Mouse (Mus musculus): ENCODE data around the gene Rad54l. TPM values are rescaled to one million over a fixed set of nuclear protein-coding genes. Genes with fewer than 3 reads are reported as not detected.
A peak's percentile ranks its signal among the peaks of the same experiment; 100 is the strongest.

Rad54l gene
- polyA plus RNA-seq, 1 experiment from 2014 or later = 45.4 TPM

DNA sequence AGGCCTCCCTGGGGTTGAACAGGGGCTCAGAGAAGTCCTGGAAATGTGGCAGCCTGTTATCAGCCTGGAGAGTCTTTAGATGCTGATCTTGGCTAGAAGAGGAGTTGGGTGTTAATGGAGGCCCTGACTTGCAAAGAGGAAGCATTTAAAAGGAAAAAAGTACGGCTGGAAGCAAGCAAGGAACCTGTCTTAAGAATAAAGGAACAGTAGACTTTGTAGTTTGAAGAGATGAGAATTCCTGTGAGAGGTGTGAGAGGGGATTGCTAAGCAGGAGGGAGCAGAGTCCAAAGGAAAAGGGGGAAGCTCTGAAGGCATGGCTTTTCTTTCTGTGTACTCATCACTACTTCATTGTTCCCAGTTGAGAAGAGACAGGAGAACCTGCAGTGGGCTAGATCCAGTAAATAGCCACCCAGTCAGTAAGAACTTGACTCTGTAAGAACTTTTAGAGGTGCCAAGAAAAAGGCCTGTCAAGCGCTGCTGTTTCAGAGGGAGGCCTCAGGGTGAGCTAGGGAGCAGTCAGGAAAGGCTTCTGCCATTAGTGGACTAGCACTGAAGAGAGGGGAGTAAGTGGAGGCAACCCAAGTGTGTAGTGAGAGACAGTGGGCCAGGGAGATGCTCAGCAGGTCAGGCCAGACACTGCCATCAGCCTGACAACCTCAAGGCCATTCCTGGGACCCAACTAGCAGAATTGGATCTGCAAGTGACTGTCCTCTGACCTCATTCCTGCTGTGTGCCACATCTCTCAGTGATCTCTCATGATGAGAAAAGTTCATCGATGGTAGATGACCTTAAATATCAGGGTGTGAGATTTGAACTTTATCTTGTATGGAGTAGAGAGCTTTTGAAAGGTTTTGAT lies 46.0 kb downstream of the Rad54l start:
- H3K9ac ChIP-seq = peak overlapping the region; percentile 99
- ATAC-seq = no peak
- H3K4me3 ChIP-seq = peak overlapping the region; percentile 96
- H3K27ac ChIP-seq = peak overlapping the region; percentile 97
- WGBS (ENCODE audit: insufficient replicate concordance) = 30% methylated on average over 3 of the region's 3 CpGs
- peaks cover 38% of the 10 kb centered on the region for H3K4me1 ChIP-seq
- peak overlapping the region; percentile 89 for H3K4me2 ChIP-seq
- H3K9me3 ChIP-seq (replicated peaks) = no peaks in the 10 kb centered on the region
- no peaks in the 10 kb centered on the region for H3K27me3 ChIP-seq (replicated peaks)
- H3K36me3 ChIP-seq = peaks cover 42% of the 10 kb centered on the region

DNA sequence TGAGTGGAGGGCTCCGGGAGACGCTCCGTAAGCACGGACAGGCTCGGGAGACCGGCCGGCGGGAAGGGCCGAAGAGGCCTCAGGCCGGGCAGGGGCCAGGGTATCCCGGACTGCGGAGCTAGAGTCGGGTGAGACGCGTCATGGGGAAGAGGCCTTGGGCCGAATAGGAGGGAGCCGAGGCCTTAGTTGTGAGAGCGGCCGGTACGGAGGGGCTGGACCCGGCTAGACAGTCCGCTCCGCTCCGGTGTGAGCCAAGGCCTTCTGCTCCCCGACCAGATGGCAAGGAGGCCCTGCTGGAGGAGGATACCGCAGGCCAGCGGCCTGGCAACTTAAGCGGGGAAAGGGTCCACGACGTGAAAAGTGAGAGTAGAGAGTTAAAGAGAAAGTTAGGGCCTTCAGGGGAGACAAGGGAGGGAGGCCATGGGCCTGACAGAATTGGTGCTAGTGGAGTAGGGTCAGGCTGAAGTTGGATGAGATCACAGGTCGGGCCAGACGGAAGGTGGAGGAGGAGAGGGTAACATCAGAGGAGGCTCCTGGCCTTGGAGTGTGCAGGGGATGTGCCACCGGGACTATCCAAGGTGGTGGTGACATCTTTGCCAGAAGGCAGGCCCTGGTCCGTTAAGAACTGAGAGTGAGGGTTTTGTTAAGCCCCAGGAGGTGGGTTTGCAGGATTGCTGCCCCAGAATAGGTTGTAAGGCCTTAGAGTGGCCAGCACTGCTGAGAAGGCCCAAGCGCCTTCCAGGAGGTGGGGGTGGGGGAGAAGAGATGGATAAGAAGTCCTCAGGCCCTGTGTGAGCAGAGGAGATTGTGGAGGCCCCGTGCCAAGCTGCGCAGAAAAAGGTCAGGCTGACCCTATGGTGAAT lies 46.9 kb downstream of the Rad54l start:
- no peaks in the 10 kb centered on the region for H3K9me3 ChIP-seq (replicated peaks)

DNA sequence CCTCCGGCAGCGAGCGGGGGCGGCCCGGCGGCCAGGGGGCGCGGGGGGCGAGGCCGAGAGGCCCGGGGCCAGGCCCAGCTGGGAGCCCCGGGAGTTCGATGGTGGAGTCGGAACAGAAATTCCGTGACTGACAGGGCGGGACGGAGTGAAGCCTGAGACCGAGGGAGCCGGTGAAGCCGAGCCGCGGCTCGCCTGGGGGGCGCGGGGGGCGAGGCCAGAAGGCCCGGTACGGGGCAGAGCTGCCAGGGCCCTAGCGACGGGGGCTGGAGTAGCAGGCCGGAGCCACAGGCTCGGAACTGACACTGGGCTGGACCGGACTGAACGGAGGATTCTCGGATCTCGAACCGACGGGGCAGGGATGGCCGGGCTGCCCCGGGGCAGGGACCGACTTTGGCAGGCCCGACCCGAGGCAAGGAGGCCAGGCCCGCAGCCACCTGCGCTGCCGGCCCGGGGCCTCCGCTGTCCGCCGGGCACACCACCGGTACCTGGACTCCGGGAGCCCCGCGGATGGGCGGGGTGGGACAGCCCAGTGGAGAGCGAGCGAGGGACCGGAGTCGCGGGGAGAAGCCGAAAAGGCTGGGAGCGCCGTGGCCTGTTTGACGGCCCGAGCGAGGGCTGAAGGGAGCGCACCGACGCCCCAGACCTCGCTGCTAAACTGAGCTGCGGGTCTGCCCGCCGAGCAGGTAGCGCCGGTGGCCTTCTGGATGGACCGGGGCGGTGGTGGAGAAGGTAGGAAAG lies 47.7 kb downstream of the Rad54l start:
- H3K27me3 ChIP-seq (replicated peaks) = no peaks in the 10 kb centered on the region
- H3K27ac ChIP-seq = peak overlapping the region; percentile 97
- WGBS (ENCODE audit: insufficient replicate concordance) = 2% methylated on average over 75 of the region's 77 CpGs
- peak overlapping the region; percentile 96 for H3K4me3 ChIP-seq
- no peaks in the 10 kb centered on the region for H3K9me3 ChIP-seq (replicated peaks)
- H3K9ac ChIP-seq = peak overlapping the region; percentile 99
- peaks cover 48% of the 10 kb centered on the region for H3K4me1 ChIP-seq
- peaks cover 31% of the 10 kb centered on the region for H3K36me3 ChIP-seq
- peak; percentile 53 for ATAC-seq
- peak overlapping the region; percentile 89 for H3K4me2 ChIP-seq

More for the DNA sequence above, 46.9 kb downstream of the Rad54l start:
- peaks cover 43% of the 10 kb centered on the region for H3K4me1 ChIP-seq
- peak overlapping the region; percentile 99 for H3K9ac ChIP-seq
- peaks cover 33% of the 10 kb centered on the region for H3K36me3 ChIP-seq
- H3K4me3 ChIP-seq = peak overlapping the region; percentile 96
- 1% methylated on average over 37 of the region's 37 CpGs for WGBS (ENCODE audit: insufficient replicate concordance)
- peak overlapping the region; percentile 89 for H3K4me2 ChIP-seq
- peak; percentile 35 for ATAC-seq
- H3K27ac ChIP-seq = peak overlapping the region; percentile 97
- H3K27me3 ChIP-seq (replicated peaks) = no peaks in the 10 kb centered on the region

DNA sequence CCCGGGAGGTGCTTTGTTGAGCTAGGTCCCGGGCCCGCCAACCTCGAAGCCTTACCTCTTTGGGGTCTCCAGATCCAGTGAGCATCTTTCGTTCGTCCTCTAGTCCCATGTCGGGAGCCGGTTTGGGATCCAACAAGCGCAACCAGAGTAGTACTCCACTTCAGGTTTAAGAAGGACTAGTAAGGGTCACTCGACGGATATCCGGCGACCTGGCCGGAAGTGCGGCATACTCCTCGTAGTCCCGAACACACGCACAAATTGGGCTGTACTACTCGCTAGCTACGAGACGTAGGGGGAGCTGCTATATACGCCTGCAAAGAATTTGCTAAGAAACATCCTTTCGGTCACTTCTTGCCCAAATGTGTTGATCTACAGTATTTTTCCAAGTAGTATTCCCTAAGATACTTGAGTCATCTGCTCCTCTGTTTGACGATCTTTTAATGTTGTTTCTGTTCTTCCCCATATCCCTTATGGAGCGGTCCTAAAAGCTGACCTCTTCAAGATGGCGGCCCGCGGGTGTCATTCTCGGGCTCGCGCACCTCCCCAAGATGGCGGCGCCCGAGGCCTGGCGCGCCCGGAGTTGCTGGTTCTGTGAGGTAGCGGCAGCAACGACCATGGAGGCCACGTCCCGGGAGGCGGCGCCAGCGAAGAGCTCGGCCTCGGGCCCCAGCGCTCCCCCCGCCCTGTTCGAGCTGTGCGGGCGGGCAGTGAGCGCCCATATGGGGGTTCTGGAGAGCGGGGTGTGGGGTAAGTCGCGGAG lies 48.4 kb downstream of the Rad54l start, which contains the start of the genes Uqcrh and Lrrc41:
Gene Uqcrh, minus strand, starts transcription at position 211 of the 760 bp plus-strand sequence.
Gene Lrrc41, plus strand, starts transcription at position 409 of the 760 bp plus-strand sequence.
- peaks cover 29% of the 10 kb centered on the region for H3K36me3 ChIP-seq
- H3K27ac ChIP-seq = peak within 1 kb of the TSS; percentile 97
- H3K9me3 ChIP-seq (replicated peaks) = no peaks in the 10 kb centered on the region
- ATAC-seq = peak; percentile 87
- H3K4me1 ChIP-seq = peaks cover 48% of the 10 kb centered on the region
- under 1% methylated on average over 55 of the region's 55 CpGs for WGBS (ENCODE audit: insufficient replicate concordance)
- peak within 1 kb of the TSS; percentile 89 for H3K4me2 ChIP-seq
- H3K9ac ChIP-seq = peak within 1 kb of the TSS; percentile 99
- peak within 1 kb of the TSS; percentile 96 for H3K4me3 ChIP-seq
- no peaks in the 10 kb centered on the region for H3K27me3 ChIP-seq (replicated peaks)

DNA sequence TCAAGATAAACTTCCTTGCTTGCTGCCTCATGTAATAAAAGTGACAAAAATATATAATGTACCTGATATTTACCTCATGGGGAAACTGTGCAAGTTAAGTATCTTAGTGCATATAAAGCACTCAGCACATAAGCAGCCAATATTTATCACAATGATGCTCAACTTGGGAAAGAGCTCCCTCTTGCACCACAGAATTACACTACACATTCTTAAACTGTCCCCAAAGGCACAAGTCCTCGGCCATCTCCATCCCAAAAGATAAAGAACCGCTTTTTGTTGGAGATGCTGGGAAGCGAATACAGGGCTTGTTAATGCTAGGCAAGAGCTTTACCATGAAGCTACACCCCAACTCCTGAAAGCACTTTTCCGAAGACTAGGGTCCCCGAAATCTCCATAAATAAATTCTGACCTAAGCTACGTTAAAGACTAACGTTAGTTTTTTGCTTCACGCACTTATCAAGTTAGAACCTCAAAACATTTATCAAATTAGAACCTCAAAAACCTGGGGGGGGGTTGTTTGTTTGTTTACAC lies 49.3 kb downstream of the Rad54l start:
- Histone ChIP-seq H3K27ac (peak overlapping the region; percentile 97), H3K36me3 (peaks cover 31% of the 10 kb centered on the region), H3K4me2 (peak overlapping the region; percentile 89), H3K4me3 (peak overlapping the region; percentile 96), H3K4me1 (peaks cover 48% of the 10 kb centered on the region), H3K27me3 (replicated peaks) (no peaks in the 10 kb centered on the region), H3K9ac (peak overlapping the region; percentile 99), H3K9me3 (replicated peaks) (no peaks in the 10 kb centered on the region)
- WGBS (ENCODE audit: insufficient replicate concordance) = 2% methylated on average over 8 of the region's 8 CpGs
- ATAC-seq = no peak

DNA sequence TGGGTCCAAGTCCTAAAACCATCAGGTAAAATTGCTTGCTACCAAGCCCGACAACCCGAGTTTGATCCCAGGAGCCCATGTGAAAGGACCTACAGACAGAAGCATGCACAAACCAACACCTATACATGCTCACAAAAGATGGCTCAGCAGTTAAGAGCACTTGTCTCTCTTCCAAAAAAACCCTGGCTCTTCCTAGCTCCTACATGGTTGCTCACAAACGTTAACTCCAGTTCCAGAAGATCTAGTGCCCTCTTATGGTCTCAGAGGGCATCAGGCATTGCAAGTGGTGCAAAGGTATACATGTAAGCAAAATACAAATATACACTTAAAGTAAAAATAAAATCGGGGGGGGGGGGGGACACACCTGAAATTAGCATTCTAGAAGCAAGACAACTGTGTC lies 50.3 kb downstream of the Rad54l start:
- peaks cover 34% of the 10 kb centered on the region for H3K36me3 ChIP-seq
- H3K27me3 ChIP-seq (replicated peaks) = no peaks in the 10 kb centered on the region
- peaks cover 45% of the 10 kb centered on the region for H3K4me1 ChIP-seq
- peak overlapping the region; percentile 96 for H3K4me3 ChIP-seq
- H3K27ac ChIP-seq = no peak overlapping the region
- no peak for ATAC-seq
- H3K9me3 ChIP-seq (replicated peaks) = no peaks in the 10 kb centered on the region
- peak overlapping the region; percentile 99 for H3K9ac ChIP-seq
- 44% methylated on average over 4 of the region's 4 CpGs for WGBS (ENCODE audit: insufficient replicate concordance)
- H3K4me2 ChIP-seq = peak overlapping the region; percentile 89

DNA sequence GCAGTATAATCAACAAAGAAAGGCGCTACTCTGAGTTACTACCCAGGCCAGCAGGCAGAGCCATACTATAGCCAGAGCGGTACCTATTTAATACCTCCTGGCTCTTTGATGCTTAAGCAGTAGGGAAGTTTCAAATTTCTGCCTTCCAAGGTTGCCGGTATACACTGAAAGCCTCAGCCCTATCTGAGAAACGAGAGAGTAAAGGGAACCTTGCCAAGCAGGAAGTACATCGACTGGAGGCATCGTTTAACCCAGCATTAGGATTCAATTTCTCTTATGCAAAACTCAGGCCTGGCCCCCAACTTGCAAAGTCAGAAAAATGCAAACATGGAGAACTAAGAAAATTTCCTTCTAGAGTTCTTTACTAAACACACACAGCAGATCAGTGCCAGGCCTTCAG lies 53.4 kb downstream of the Rad54l start:
- 79% methylated on average over 6 of the region's 6 CpGs for WGBS (ENCODE audit: insufficient replicate concordance)
- ATAC-seq = no peak
- H3K4me3 ChIP-seq = no peak overlapping the region

DNA sequence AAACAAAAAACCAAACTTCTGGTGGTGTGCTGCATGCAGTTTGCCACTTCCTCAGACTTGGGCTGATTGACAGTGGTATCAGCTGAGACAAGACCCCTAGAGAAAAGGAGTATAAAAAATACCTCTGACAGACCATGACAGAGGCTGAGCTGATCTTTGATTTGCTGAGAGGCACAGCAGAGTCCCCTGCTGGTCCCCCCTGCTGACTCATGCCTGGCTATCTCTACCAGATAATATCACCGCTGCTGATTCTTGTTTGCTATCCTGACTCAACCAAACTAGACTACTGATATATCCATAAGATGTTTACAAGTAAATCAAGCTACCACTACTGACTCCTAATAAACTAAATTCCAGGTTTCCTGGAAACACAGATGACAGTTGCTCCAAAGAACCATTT lies 59.6 kb downstream of the Rad54l start:
- H3K36me3 ChIP-seq = peaks cover 43% of the 10 kb centered on the region
- 14% methylated on average over 1 of the region's 1 CpGs for WGBS (ENCODE audit: insufficient replicate concordance)
- peak; percentile 59; the same call in 1 of the 2 replicates for ATAC-seq
- H3K9ac ChIP-seq = no peak overlapping the region
- H3K4me1 ChIP-seq = peaks cover 10% of the 10 kb centered on the region
- H3K27me3 ChIP-seq (replicated peaks) = no peaks in the 10 kb centered on the region
- no peak overlapping the region for H3K27ac ChIP-seq
- H3K4me3 ChIP-seq = no peak overlapping the region
- no peaks in the 10 kb centered on the region for H3K9me3 ChIP-seq (replicated peaks)
- H3K4me2 ChIP-seq = no peak overlapping the region

More for the DNA sequence above, 53.4 kb downstream of the Rad54l start:
- Histone ChIP-seq H3K4me2 (no peak overlapping the region), H3K9ac (no peak overlapping the region), H3K9me3 (replicated peaks) (no peaks in the 10 kb centered on the region), H3K27ac (no peak overlapping the region), H3K27me3 (replicated peaks) (no peaks in the 10 kb centered on the region), H3K36me3 (peaks cover 61% of the 10 kb centered on the region), H3K4me1 (peaks cover 29% of the 10 kb centered on the region)

DNA sequence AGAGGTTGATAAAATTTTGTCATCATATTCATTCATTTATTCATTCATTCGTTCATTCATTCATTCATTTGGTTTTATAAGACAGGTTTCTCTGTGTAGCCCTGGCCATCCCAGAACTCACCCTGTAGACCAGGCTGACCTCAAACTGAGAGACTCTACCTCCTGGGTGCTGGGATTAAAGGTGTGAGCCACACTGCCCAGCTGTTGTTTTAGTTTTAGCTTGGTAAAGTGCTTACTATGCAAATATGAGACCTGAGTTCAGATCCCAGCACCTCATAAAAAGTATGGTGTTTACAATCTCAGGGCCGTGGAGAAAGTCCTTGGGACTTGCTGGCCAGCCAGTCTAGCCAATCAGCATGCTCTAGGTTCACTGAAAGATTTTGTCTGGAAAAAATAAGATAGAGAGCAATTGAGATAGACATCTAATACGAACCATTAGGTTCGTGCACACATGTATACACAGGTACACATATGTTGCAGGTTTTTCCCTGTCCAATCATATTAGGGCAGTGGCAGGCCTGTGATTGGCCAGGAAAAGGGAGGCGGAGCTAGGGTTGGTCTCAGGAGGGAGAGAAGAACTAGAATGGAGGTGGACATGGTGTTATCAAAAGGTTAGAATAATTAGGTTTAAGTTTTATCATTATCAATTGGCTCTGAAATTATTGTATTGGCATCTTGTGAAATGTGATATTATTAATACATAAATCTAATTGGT lies 64.3 kb downstream of the Rad54l start:
- no peaks in the 10 kb centered on the region for H3K36me3 ChIP-seq
- ATAC-seq = no peak
- 61% methylated on average over 5 of the region's 5 CpGs for WGBS (ENCODE audit: insufficient replicate concordance)

DNA sequence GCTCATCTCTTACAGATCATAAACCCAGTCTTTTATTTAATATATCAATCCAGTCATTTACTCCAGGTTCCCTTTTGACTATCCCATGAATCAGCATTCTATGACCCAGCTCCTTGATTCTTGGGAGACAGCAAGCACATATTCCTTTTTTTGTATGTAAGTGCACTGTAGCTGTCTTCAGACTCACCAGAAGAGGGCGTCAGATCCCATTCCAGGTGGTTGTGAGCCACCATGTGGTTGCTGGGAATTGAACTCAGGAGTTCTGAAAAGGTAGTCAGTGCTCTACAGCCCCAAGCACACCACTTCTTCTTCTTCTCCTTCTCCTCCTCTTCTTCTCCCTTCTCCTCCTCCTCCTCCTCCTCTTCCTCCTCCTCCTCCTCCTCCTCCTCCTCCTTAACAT lies 65.9 kb downstream of the Rad54l start:
- no peak overlapping the region for H3K4me3 ChIP-seq
- no peaks in the 10 kb centered on the region for H3K27me3 ChIP-seq (replicated peaks)
- peaks cover 14% of the 10 kb centered on the region for H3K4me1 ChIP-seq
- H3K9ac ChIP-seq = no peak overlapping the region
- ATAC-seq = no peak
- no peaks in the 10 kb centered on the region for H3K36me3 ChIP-seq
- 5% methylated on average over 1 of the region's 1 CpGs for WGBS (ENCODE audit: insufficient replicate concordance)
- H3K27ac ChIP-seq = no peak overlapping the region
- no peak overlapping the region for H3K4me2 ChIP-seq
- no peaks in the 10 kb centered on the region for H3K9me3 ChIP-seq (replicated peaks)

More for the DNA sequence above, 64.3 kb downstream of the Rad54l start:
- Histone ChIP-seq H3K4me1 (peaks cover 12% of the 10 kb centered on the region), H3K27me3 (replicated peaks) (no peaks in the 10 kb centered on the region), H3K27ac (no peak overlapping the region), H3K4me2 (no peak overlapping the region), H3K9ac (no peak overlapping the region), H3K4me3 (no peak overlapping the region), H3K9me3 (replicated peaks) (no peaks in the 10 kb centered on the region)

All from liver, embryonic 12.5 days (tissue).